Mouse (Mus musculus): ENCODE data around the gene Ush2a. TPM values are rescaled to one million over a fixed set of nuclear protein-coding genes. Genes with fewer than 3 reads are reported as not detected.

Gene Ush2a
- polyA plus RNA-seq, 1 experiment from 2014 or later = 0.10 TPM

GRCm38 (mm10) chr1:188267127-188267722 is 5.4 kb downstream of the Ush2a start:
- WGBS = 72% methylated on average over 11 of the region's 11 CpGs
- DNase-seq (ENCODE audit: low spot score) = no peak
- no peak overlapping the region for H3K4me2 ChIP-seq

GRCm38 (mm10) chr1:188269071-188269470 is 7.2 kb downstream of the Ush2a start:
- no peak overlapping the region for H3K9ac ChIP-seq (ENCODE audit: low read depth, low read length)
- H3K27me3 ChIP-seq (replicated peaks; ENCODE audit: control insufficient read depth, insufficient read depth, low read length) = no peaks in the 10 kb centered on the region
- H3K36me3 ChIP-seq (ENCODE audit: control insufficient read depth, insufficient read depth, low read length) = no peaks in the 10 kb centered on the region
- no peak overlapping the region for H3K4me2 ChIP-seq
- ATAC-seq (replicated peaks; ENCODE audit: low FRiP score) (no peak), DNase-seq (ENCODE audit: low spot score) (no peak)
- H3K27ac ChIP-seq (ENCODE audit: low read depth, low read length) = no peak overlapping the region
- H3K4me1 ChIP-seq (replicated peaks; ENCODE audit: control insufficient read depth, insufficient read depth, low read length) = no peaks in the 10 kb centered on the region
- no peaks in the 10 kb centered on the region for H3K9me3 ChIP-seq (ENCODE audit: control insufficient read depth, low read length)
- no peak overlapping the region for H3K4me3 ChIP-seq (ENCODE audit: low read depth, low read length)
- 81% methylated on average over 6 of the region's 6 CpGs for WGBS

More at GRCm38 (mm10) chr1:188267127-188267722, 5.4 kb downstream of the Ush2a start:
- H3K27ac ChIP-seq (ENCODE audit: low read depth, low read length) = no peak overlapping the region
- no peaks in the 10 kb centered on the region for H3K9me3 ChIP-seq (ENCODE audit: control insufficient read depth, low read length)
- no peak overlapping the region for H3K9ac ChIP-seq (ENCODE audit: low read depth, low read length)
- no peaks in the 10 kb centered on the region for H3K36me3 ChIP-seq (ENCODE audit: control insufficient read depth, insufficient read depth, low read length)
- H3K4me3 ChIP-seq (ENCODE audit: low read depth, low read length) = no peak overlapping the region
- H3K4me1 ChIP-seq (replicated peaks; ENCODE audit: control insufficient read depth, insufficient read depth, low read length) = no peaks in the 10 kb centered on the region
- no peaks in the 10 kb centered on the region for H3K27me3 ChIP-seq (replicated peaks; ENCODE audit: control insufficient read depth, insufficient read depth, low read length)
- ATAC-seq (replicated peaks; ENCODE audit: low FRiP score) = no peak

DNA sequence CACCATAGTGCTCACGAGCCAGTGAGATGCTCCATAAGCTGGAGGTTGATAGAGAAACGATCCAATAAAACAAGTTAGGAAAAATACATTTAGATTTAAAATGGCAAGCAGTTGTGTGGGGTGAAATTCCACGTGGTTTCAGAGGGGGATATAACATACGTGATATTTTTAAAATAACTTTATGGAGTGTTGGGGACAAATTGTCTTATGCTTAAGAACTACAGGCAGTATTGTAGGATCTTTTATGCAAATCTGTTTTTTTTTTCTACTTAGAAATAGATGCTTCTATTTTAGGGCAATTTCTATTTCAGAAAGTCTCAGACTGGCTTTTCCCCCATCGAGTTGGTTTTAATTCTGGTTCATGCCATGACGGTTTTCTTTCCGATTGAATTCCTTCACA is 51.5 kb downstream of the Ush2a start:
- Histone ChIP-seq H3K9me3 (ENCODE audit: control insufficient read depth, low read length) (no peaks in the 10 kb centered on the region), H3K9ac (ENCODE audit: low read depth, low read length) (no peak overlapping the region), H3K4me1 (replicated peaks; ENCODE audit: control insufficient read depth, insufficient read depth, low read length) (no peaks in the 10 kb centered on the region), H3K36me3 (ENCODE audit: control insufficient read depth, insufficient read depth, low read length) (no peaks in the 10 kb centered on the region), H3K27ac (ENCODE audit: low read depth, low read length) (no peak overlapping the region), H3K27me3 (replicated peaks; ENCODE audit: control insufficient read depth, insufficient read depth, low read length) (no peaks in the 10 kb centered on the region), H3K4me3 (ENCODE audit: low read depth, low read length) (no peak overlapping the region), H3K4me2 (no peak overlapping the region)
- ATAC-seq (replicated peaks; ENCODE audit: low FRiP score) (no peak), DNase-seq (ENCODE audit: low spot score) (no peak)
- WGBS = 86% methylated on average over 7 of the region's 7 CpGs

GRCm38 (mm10) chr1:188316574-188316973 is 54.8 kb downstream of the Ush2a start:
- whole genome bisulfite sequencing = 79% methylated on average over 5 of the region's 5 CpGs
- Histone ChIP-seq H3K4me2 (no peak overlapping the region), H3K4me1 (replicated peaks; ENCODE audit: control insufficient read depth, insufficient read depth, low read length) (no peaks in the 10 kb centered on the region), H3K4me3 (ENCODE audit: low read depth, low read length) (no peak overlapping the region), H3K36me3 (ENCODE audit: control insufficient read depth, insufficient read depth, low read length) (no peaks in the 10 kb centered on the region), H3K9me3 (ENCODE audit: control insufficient read depth, low read length) (no peaks in the 10 kb centered on the region), H3K27me3 (replicated peaks; ENCODE audit: control insufficient read depth, insufficient read depth, low read length) (no peaks in the 10 kb centered on the region), H3K9ac (ENCODE audit: low read depth, low read length) (no peak overlapping the region), H3K27ac (ENCODE audit: low read depth, low read length) (no peak overlapping the region)
- ATAC-seq (replicated peaks; ENCODE audit: low FRiP score) = no peak
- no peak for DNase-seq (ENCODE audit: low spot score)

- no peak overlapping the region for H3K27ac ChIP-seq (ENCODE audit: low read depth, low read length)
- ATAC-seq (replicated peaks; ENCODE audit: low FRiP score) = no peak
- no peaks in the 10 kb centered on the region for H3K4me1 ChIP-seq (replicated peaks; ENCODE audit: control insufficient read depth, insufficient read depth, low read length)
- H3K9ac ChIP-seq (ENCODE audit: low read depth, low read length) = no peak overlapping the region
- no peak overlapping the region for H3K4me3 ChIP-seq (ENCODE audit: low read depth, low read length)
- H3K4me2 ChIP-seq = no peak overlapping the region
- H3K9me3 ChIP-seq (ENCODE audit: control insufficient read depth, low read length) = no peaks in the 10 kb centered on the region
- WGBS = 78% methylated on average over 4 of the region's 4 CpGs
- no peaks in the 10 kb centered on the region for H3K36me3 ChIP-seq (ENCODE audit: control insufficient read depth, insufficient read depth, low read length)
- DNase-seq (ENCODE audit: low spot score) = no peak
- H3K27me3 ChIP-seq (replicated peaks; ENCODE audit: control insufficient read depth, insufficient read depth, low read length) = no peaks in the 10 kb centered on the region
Measured at GRCm38 (mm10) chr1:188320204-188320603, 58.4 kb downstream of the Ush2a start.

DNA sequence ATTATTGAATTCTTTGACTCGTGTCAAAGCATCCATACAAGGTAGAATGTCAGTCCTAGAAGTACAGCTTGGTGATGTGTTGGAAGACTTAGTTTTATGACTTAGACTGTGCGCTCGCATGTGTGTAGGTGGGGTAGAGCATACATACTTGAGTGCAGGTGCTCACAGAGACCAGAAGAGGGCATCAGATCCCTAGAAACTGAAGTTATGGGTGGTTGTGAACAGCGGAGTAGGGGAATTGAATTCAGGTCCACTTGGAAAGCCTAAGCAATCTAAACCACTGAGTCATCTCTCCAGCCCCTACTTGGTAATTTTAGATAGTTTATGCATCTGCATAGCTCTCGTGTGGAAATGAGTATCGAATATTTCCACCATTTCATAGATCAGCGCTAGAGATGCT is 59.7 kb downstream of the Ush2a start:
- 77% methylated on average over 7 of the region's 7 CpGs for WGBS
- peak; percentile 56; the same call in 1 of the 2 replicates for ATAC-seq (replicated peaks; ENCODE audit: low FRiP score)
- H3K36me3 ChIP-seq (ENCODE audit: control insufficient read depth, insufficient read depth, low read length) = no peaks in the 10 kb centered on the region

DNA sequence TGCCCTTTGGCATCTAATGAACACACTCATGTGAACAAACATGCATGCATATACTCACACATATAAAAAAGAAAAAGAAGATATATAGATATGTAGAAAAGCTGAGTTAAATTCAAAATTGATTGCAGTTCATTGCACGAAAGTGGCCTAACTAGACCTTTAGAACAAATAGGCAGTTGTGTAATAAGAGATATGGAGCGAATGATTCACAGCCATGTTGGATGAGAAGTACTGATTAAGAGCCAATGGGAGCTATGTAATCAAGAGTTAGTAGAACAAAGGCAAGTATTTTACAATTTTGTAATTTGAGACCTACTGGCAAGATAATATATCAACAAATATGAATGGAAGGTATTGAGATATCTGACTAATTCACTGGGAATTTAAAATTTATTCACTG is 68.6 kb downstream of the Ush2a start:
- Histone ChIP-seq H3K9me3 (ENCODE audit: control insufficient read depth, low read length) (no peaks in the 10 kb centered on the region), H3K4me1 (replicated peaks; ENCODE audit: control insufficient read depth, insufficient read depth, low read length) (no peaks in the 10 kb centered on the region), H3K4me2 (no peak overlapping the region), H3K4me3 (ENCODE audit: low read depth, low read length) (no peak overlapping the region), H3K36me3 (ENCODE audit: control insufficient read depth, insufficient read depth, low read length) (no peaks in the 10 kb centered on the region), H3K27me3 (replicated peaks; ENCODE audit: control insufficient read depth, insufficient read depth, low read length) (no peaks in the 10 kb centered on the region), H3K9ac (ENCODE audit: low read depth, low read length) (no peak overlapping the region), H3K27ac (ENCODE audit: low read depth, low read length) (no peak overlapping the region)
- 78% methylated on average over 2 of the region's 2 CpGs for WGBS
- DNase-seq (ENCODE audit: low spot score) (no peak), ATAC-seq (replicated peaks; ENCODE audit: low FRiP score) (no peak)

More for the DNA sequence above, 59.7 kb downstream of the Ush2a start:
- Histone ChIP-seq H3K9ac (ENCODE audit: low read depth, low read length) (no peak overlapping the region), H3K4me3 (ENCODE audit: low read depth, low read length) (no peak overlapping the region), H3K9me3 (ENCODE audit: control insufficient read depth, low read length) (no peaks in the 10 kb centered on the region), H3K4me1 (replicated peaks; ENCODE audit: control insufficient read depth, insufficient read depth, low read length) (no peaks in the 10 kb centered on the region), H3K27me3 (replicated peaks; ENCODE audit: control insufficient read depth, insufficient read depth, low read length) (no peaks in the 10 kb centered on the region), H3K4me2 (no peak overlapping the region), H3K27ac (ENCODE audit: low read depth, low read length) (no peak overlapping the region)
- no peak for DNase-seq (ENCODE audit: low spot score)

GRCm38 (mm10) chr1:188333936-188334335 is 72.1 kb downstream of the Ush2a start:
- 74% methylated on average over 2 of the region's 2 CpGs for WGBS
- Histone ChIP-seq H3K9me3 (ENCODE audit: control insufficient read depth, low read length) (no peaks in the 10 kb centered on the region), H3K9ac (ENCODE audit: low read depth, low read length) (no peak overlapping the region), H3K4me2 (no peak overlapping the region), H3K27ac (ENCODE audit: low read depth, low read length) (no peak overlapping the region), H3K4me1 (replicated peaks; ENCODE audit: control insufficient read depth, insufficient read depth, low read length) (no peaks in the 10 kb centered on the region), H3K36me3 (ENCODE audit: control insufficient read depth, insufficient read depth, low read length) (no peaks in the 10 kb centered on the region), H3K4me3 (ENCODE audit: low read depth, low read length) (no peak overlapping the region), H3K27me3 (replicated peaks; ENCODE audit: control insufficient read depth, insufficient read depth, low read length) (no peaks in the 10 kb centered on the region)
- ATAC-seq (replicated peaks; ENCODE audit: low FRiP score) = no peak
- DNase-seq (ENCODE audit: low spot score) = no peak

GRCm38 (mm10) chr1:188347762-188348161 is 85.9 kb downstream of the Ush2a start:
- ATAC-seq (replicated peaks; ENCODE audit: low FRiP score) = no peak

More at GRCm38 (mm10) chr1:188347762-188348161, 85.9 kb downstream of the Ush2a start:
- 51% methylated on average over 2 of the region's 2 CpGs for WGBS
- no peak for DNase-seq (ENCODE audit: low spot score)
- Histone ChIP-seq H3K4me2 (no peak overlapping the region), H3K27ac (ENCODE audit: low read depth, low read length) (no peak overlapping the region), H3K9ac (ENCODE audit: low read depth, low read length) (no peak overlapping the region), H3K4me3 (ENCODE audit: low read depth, low read length) (no peak overlapping the region), H3K9me3 (ENCODE audit: control insufficient read depth, low read length) (no peaks in the 10 kb centered on the region), H3K27me3 (replicated peaks; ENCODE audit: control insufficient read depth, insufficient read depth, low read length) (no peaks in the 10 kb centered on the region), H3K4me1 (replicated peaks; ENCODE audit: control insufficient read depth, insufficient read depth, low read length) (no peaks in the 10 kb centered on the region), H3K36me3 (ENCODE audit: control insufficient read depth, insufficient read depth, low read length) (no peaks in the 10 kb centered on the region)

All from liver, embryonic 11.5 days (tissue).